Mouse (Mus musculus): ENCODE data around the gene Sox6.

DNA sequence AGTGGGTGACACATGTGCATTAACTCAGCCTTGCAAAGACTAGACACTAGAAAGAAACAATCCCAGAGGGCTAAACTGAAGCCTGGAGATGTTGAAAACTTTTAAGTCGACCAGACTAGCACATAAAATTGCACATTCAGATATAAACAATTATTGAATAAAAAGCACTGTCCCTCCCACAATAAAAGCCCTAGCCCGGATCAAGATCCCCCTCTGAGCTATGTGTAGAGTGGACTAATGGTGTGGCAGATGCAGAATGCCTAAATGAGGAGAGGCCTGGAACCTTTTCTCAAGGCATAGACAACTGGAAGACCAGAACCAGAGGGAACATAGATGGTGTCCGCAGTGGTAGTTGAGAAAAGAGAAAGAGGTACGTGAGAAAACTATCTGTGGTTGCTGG, 3.1 kb downstream of the Sox6 start:
- TF ChIP-seq CTCF (IDR thresholded peaks at IDR 0.05; ENCODE audit: borderline replicate concordance, insufficient read depth, low read depth, low read length), result no peak
- no peak for TF ChIP-seq POLR2A (IDR thresholded peaks at IDR 0.05; ENCODE audit: borderline replicate concordance, insufficient read depth, low read length)

Measured in cerebellum, adult 2 months (tissue).